Mouse (Mus musculus) left cerebral cortex, postnatal 14 days (tissue): Measurements from ENCODE around the gene Neto2. TPM values are rescaled to one million over a fixed set of nuclear protein-coding genes. Genes with fewer than 3 reads are reported as not detected.
"Not testable (repeated sequence)": the region's sequence is repeated elsewhere in the genome, so short reads cannot be mapped to it uniquely, and the experiment has no call there.

Experiments used
- DNase-seq, 2 experiments: peaks; one replicate each; pipeline ENCODE4 v3.0.0; 2021 to 2022; ENCODE audit warnings: low spot score in 2 of 2, mixed read lengths in 1 of 2
- intact Hi-C: fragments of 180-260 bp; cut with DNase I; formaldehyde crosslinking; loops from one replicate; pipeline ENCODE4 v1.15.1; 2025
- long read RNA-seq, 2 experiments: library from polyadenylated mRNA; stranded (forward); transcript quantifications; one replicate each; pipeline ENCODE4 v2.0.0; 2021
- total RNA-seq, 2 experiments: library from RNA; stranded (reverse); gene quantifications; 2 replicates each; pipeline ENCODE4 v1.2.3; 2021

The Neto2 gene
- total RNA-seq = 10 to 100 TPM; 91.7 to 93.6 TPM
- long read RNA-seq, experiment 1, full-length matches to known transcripts = 28 of 43 reads
- long read RNA-seq, experiment 1, partial matches to known transcripts = 3 of 43 reads
- long read RNA-seq, experiment 1, other reads (novel, unspliced or antisense) = 12 of 43 reads
- long read RNA-seq, experiment 2, full-length matches to known transcripts = 33 of 43 reads
- long read RNA-seq, experiment 2, partial matches to known transcripts = 1 of 43 reads
- long read RNA-seq, experiment 2, other reads (novel, unspliced or antisense) = 9 of 43 reads

DNA sequence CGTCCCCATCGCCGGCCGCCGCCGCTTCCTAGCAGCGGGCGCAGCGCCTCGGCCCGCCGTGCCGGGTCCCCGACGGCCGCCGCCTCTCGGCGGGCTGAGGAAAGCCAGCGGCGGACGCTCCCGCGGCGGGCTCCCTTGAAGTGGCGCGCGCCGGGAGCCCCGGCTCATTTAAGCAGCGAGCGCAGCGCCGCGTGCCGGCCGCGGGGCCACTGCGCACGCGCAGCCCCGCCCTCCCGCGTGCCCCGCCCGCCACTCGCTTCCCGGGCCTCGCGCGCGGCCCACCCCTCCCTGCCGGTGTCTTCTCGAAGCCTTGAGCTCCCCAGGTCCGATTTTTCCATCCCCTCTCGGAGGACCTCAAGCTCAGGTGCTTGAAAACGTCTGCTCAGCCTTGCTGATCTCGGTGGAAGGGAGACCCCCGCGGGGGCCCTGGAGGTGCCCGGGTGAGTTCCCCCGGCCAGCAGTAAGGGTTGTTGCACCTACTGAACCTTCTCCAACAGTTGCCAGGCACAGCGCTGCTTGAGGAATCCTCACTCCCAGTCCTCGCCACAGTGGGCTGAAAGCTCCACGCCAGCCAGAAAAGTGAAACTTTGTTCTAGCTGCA is at the start of gene Neto2:
Gene Neto2 (minus strand): TSS at position 174 of the 601 bp plus-strand sequence.
- DNase-seq = peak; percentile 66 to 86
- intact Hi-C loops = loop anchor here (2.0 kb wide), 2 partner anchors 772 to 836 kb away; no protein-coding TSS in a partner anchor

DNA sequence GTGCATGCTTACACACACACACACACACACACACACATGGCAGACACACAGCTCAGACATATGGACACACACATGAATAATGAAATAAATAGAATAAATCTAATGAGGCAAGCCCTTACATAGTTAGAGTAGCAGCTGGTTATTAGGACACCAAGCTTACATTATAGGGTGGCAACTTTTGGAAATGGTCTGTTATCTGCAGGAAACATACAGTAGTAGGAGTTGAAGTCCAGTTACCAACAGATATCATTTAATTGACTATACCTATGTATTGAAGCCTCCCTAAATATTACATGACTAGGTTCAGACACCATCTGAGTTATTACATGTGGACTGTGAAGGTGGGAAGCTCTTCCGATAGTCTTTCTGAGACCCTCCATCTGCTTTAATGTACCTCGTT is 44.3 kb upstream of the Neto2 start:
- intact Hi-C loops = no loop called here
- no peak for DNase-seq

DNA sequence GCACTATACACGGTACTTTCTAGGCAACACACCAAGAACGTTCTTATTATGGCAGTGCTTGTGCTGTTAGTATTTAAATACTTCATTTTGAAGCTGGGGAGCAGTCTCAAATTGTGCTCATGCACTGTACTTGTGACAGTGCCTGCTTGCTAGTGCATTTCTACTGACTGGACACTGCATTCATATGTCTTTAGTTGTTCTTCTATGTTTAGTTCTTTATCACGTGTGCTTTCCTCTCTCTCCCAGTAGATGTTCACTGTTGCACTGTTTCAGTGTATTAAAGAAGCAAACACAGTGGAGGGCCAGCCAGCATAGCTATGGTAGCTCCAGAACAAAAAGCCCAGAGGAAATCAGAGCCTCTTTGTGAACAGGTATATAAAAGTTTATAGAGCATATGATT is 29.8 kb upstream of the Neto2 start:
- intact Hi-C loops = no loop called here
- no peak for DNase-seq

DNA sequence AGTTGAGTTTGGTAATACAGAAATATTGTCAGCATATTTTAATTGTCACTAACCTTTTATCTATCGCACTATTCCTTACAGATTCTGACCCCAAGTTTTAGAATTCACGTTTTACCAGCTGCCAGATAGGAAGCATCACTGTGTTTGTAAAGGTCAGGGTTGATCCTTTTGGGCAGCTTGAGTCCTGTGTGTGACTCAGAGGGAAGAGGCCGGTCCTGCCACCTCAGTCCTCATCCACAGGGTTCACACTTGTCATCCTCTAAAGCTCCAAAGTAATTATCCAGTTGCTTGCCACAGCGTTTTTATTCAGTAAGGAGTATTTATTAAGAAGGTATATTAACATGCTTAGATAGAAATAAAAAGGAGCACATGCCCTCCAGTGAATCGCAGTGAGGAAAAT is 16.5 kb upstream of the Neto2 start:
- intact Hi-C loops = no loop called here
- DNase-seq = no peak

DNA sequence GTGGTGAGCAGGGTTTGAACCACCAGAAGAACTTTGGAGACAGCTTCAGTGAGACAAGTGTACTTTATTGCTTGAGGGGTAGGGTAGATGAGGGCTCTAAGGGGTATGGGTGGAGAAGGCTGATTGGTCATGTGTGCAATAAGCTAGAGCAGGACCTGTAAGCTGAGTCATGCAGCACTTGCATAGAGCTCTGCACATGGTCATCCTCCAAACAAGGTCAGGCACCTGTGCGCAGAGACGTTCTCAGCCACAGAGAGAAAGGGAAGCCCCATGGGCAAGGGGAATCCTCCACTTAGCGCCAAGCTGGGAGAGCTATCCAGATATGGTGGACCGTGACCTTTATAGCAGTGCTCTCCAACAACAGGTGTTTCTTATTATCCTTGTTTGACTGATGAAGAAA is 16.0 kb upstream of the Neto2 start:
- intact Hi-C loops = no loop called here
- DNase-seq = no peak

DNA sequence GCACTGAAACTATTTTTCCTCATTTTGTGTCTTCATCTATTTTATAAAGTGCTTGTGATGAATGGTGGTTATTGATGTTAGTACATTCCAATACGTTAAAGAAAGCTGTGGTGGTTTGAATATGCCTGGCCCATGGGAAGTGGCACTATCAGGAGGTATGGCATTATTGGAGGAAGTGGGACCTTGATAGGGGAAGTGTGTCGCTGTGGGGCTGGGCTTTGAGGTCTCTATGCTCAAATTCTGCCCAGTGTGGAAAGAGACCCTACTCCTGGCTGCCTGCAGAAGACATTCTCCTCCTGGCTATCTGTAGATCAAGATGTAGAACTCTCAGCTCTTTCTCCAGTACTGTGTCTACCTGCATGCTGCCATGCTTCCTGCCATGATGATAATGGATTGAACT is 6.3 kb upstream of the Neto2 start:
- intact Hi-C loops = no loop called here
- DNase-seq = no peak

DNA sequence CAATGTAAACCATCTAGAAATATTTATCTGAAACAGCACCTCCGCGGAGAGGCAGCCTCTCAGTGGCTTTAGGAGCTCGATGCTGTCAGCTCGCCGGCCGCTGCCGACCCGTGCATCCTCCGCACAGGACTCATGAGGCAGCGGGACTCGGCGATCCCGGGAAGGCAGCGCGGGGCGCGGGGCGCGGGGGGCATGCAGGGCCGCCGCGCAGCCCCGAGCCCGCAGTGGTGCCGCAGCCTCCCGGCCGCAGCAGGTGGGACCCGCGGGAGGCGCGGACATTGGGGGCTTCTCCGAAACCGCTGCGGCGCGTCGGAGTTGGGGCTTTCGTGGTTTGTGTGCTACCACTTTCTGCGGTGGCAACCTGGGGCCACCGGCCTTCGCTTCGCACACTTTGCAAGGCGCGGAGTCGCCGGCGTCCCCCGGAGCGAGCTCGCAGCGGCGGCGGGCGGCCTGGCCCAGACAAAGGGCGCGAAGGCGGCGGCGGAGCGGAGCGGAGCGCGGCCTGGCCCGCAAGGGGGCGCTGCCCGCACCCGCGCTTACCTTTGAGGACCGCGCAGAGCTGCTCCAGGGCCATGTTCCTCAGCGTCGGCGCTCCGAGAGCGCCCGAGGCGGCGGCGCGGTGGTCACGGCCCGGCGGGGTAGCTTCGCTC is 498 bp downstream of the Neto2 start:
- intact Hi-C loops = loop anchor here (2.0 kb wide), 2 partner anchors 773 to 837 kb away; no protein-coding TSS in a partner anchor
- DNase-seq = peak; percentile 38 to 68

DNA sequence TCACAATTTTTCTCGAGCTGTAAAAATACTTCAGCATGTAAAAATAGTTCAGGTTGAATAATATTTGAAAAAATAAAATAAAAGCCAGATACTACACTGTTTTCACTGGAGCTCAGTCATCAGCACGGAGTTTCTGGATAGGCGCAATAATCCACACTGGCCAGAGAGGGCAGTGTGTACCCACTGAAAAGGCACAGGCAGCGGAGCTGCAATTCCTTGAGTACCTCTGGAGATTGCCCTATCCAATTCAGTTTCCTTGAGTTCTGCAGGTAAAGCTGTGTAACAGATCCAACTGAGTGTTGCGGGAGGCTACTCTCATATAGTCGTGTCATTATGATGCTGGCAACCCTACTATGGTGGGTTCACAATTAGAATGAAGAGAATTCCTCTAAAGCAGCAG is 1.7 kb downstream of the Neto2 start:
- intact Hi-C loops = loop anchor here (1.0 kb wide), 1 partner anchor 886 kb away; no protein-coding TSS in a partner anchor
- DNase-seq = peak; percentile 69 to 77

DNA sequence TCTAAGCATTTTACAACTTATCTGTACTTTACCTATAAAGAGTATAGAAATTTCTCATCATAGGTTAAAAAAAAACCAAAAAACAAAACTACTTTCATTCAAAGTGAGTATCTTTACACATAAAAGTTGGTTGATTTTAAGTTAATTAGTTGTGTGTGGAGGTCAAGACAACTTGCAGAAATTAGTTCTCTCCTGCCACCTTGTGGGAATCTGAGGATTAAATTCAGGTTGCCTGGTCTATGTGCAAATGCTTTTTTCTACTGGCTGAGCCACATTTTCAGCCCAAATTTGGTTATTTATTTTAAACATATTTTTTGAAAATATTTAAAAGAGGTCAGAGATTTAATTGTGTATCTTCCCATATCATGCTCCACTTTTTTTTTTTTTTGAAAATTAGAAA is 35.6 kb downstream of the Neto2 start:
- intact Hi-C loops = loop anchor here (5.0 kb wide), 1 partner anchor 208 kb away; no protein-coding TSS in a partner anchor
- DNase-seq = peak; percentile 30 to 42

DNA sequence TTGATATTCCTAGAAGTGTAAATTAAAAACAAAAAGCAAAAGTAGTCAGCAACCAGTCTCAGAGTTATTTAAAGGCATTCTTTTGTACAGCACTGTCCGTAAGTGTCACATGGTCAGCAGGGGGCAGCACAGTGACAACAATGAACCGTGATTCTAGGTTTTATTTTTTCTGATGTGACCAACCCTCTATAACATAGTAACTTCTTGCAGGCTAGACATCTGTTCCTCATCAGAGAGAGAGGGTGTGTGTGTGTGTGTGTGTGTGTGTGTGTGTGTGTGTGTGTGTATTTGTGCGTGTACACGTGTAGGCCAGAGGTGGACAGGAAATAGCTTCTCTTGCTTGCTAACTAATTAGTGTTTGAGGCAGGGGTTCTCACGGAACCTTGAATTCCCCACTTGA is 38.7 kb downstream of the Neto2 start:
- peak; percentile 45 to 48 for DNase-seq
- intact Hi-C loops = loop anchor here (5.0 kb wide), 1 partner anchor 60 kb away; no protein-coding TSS in a partner anchor

DNA sequence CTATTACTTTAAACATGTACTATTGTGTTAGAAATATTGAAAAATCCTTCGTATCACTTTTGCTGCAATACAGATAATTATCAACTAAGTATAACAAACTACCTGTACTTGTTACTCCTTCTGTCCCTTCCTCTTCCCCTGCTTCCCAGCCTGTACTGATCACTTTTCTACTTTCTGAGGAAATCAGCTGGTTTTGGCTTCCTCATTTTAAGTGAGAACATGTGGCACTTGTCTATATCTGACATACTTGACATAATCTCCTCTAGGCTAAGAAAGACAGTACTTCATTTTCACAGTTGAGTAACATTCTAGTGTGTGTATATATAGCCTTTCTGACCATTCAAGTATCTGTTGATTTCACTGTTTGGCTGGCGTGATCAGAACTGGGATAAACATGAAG is 49.5 kb downstream of the Neto2 start:
- intact Hi-C loops = no loop called here
- DNase-seq = no peak

DNA sequence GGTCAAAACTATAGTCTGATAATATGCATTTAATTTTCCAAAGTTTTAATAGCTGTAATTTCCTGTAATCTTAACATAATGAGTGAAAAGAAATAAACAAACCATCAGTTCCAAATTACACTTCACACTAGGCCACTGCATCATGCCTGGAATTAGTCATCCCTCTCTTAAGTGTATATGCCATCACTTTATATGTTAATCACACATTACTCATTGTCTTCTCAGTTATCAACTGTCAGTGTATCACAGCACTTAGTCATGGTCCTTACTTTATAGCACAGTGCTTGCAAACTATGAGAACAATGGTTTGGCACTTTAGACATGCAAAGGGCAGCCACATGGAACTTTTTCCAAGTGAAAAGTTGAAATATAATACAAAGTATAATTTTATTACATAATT is 52.2 kb downstream of the Neto2 start:
- DNase-seq = no peak
- intact Hi-C loops = no loop called here

DNA sequence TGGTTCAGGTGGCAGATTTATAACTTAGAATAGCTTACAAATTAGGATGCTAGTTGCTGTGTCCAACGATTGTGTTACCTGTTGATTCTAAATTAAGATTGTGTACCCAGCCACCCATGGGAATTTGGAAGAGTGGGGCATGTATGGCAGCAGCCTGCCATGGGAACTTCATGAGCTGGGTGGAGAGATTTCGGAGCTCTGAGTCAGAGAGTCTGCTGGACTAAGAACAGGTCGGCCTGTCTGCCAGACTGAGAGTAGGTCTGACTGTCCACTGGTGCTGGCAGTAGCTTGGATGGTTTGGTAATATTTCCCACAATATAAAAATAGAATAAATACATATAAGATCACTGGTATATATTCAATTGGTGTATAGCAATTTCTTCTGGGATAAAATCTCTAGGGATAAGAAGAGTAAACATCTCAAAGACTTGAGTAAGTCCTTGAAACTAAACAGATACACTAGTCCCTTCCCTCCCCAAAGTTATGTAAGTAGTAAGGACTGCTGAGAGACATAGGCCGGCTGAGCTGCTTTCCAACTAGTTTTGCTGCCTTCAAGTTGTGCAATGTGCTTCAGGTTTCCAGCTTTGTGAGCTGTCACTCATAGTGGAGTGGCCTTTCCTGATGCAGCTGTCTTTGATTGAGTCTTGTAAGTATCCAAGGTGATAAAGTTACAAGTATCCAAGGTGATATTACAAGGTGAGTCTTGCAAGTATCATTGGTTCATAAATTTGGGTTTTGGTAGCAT is 55.6 kb downstream of the Neto2 start:
- no peak for DNase-seq
- intact Hi-C loops = no loop called here

DNA sequence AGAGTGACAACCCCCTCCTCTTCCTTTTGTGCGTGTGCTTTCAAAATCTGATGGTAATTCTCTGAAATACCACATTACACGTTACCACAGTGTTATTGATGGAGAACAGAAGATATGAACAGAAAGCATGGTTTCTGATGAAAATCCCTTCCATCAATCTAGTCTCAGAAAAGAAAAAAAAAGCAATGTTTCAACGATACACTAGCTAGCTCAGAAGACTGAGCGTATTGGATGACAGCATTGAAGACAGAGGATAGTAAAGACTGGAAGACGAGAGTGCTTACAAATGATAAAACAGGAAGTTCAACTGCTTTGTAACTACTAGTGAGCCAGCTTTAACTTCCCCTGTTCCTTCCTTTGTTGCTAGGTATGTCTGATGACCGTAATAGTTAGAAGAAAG is 76.3 kb downstream of the Neto2 start:
- DNase-seq = no peak
- intact Hi-C loops = no loop called here

DNA sequence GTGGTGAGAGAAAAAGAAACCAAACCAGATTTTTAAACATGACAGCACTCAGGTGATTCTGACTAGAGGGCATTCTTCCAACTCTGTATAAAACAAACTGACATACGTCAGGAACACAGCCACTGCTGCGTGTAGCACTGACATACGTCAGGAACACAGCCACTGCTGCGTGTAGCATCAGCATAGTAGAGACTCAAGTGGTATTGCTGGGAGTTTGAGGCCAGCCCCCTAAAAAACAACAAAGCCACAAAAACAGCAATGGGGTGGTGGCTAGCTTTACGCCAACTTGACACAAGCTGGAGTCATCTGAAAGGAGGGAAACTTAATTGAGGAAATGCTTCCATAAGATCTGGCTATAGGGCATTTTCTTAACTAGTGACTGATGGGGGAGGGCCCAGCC is 77.5 kb downstream of the Neto2 start:
- intact Hi-C loops = no loop called here

DNA sequence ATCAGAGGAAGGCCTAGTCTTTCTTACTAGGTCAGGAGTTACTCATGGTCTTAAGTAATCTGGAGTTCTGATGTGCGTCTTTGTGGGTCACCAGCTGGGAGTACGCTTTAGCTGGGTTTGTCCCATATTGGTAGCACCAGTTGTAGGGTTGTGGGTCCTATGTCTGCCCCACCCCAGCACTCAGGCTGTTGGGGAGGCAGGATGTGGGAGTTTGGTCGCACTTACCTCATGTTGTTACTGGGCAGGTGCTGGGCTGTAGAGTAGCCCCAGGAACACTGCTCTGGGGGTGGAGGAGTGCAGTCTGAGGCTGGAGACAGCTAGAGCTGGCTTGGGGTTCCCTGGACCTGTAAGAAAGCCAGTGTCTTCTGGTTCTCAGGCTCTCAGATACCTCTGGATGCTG is 81.9 kb downstream of the Neto2 start:
- intact Hi-C loops = no loop called here
- no peak for DNase-seq

More for the DNA sequence above, 77.5 kb downstream of the Neto2 start:
- no peak for DNase-seq

DNA sequence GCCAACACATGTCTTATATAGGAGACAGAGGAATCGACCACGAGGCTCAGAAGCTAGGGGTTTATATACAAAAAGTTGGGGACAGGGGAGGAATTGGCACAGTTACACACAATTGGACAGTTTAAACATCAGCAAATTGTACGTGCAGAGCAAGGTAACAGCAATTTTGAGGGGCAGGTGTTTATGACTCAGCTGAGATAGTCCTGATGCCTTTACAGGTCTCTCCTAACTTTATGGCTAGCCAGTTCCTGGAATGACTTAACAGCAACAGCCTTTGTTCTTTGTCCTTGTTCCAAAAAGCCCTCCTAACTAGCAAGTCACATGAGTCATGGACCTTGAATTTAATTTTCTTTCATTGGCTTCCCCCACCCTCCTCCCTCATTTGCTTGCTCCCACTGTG is 83.6 kb downstream of the Neto2 start:
- intact Hi-C loops, DNase-seq: not testable (repeated sequence)

DNA sequence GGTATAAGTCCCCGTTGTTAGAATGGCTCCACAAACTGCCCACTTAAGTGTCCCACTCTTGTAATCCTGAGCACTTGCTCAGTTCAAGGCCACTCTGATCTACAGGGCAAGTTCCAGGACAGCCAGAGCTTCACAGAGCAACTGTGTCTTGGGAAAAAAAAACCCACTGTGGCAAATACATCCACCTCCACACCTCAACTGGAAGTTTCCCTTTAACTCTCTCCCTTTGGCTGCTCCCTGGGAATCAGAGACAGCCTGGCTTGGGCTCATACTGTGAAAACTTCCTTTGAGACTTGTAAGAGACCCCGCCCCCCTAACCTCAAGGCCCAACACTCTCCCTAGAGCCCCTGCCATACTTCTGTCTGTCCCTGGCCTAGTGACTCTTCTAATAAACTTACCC is 91.9 kb downstream of the Neto2 start:
- intact Hi-C loops = no loop called here
- no peak for DNase-seq

DNA sequence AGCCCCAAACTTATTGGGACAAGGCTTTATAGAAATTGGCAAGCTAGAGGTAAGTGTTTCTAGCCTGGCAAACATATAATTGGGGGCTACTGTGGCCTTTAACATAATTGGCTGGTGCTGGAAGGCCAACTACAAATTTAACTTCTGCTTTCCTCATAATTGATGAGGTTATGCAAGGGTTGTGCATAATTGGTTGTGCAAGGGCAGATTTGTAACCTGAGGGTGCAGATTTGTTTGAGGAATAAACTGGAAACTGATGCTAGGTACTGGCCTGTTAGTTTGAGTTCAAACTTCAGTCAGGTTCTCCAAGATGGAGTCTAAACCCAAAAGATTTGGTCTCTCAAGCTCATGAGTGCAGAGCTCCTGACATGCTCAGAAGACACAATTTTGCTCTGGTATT is 92.9 kb downstream of the Neto2 start:
- no peak for DNase-seq
- intact Hi-C loops = no loop called here

DNA sequence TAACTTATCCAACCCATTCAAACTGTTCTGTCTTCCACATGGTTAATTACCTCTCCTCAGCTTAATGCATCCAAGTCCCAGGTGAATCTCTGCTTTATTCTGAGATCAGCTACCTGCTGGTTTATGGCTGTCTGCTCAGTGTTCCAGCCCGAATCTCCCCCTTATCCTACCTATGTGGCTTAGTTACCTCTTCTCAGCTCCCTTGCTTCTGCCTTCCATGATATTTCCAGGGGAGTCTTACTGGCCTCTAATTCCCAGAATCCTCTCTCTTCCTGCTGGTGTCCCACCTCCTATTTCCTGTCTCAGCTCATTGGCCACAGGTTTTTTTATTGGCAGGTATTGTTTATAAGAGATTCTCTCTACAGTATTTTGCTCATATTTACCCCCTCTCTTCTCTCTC is 93.8 kb downstream of the Neto2 start:
- no peak for DNase-seq

More for the DNA sequence above, 93.8 kb downstream of the Neto2 start:
- intact Hi-C loops = no loop called here
